ENCODE assay signal across 9 mouse cellular contexts in genomic region chr6:119186658-119187057, GRCm38 (mm10). TPM values are rescaled to one million over a fixed set of nuclear protein-coding genes. Genes with fewer than 3 reads are reported as not detected.
DNase-seq lines count a peak whose midpoint lies in the region; ATAC-seq and TF ChIP-seq lines count a peak whose summit lies in the region.
"Had no signal": no experiment of that assay in that cellular context is flagged by ENCODE, and none has a peak within 500 bp of the region (broad histone marks: within the 10 kb centered on the region; RNA-seq: fewer than 3 reads in every experiment).

No protein-coding gene starts in this region.

- 54% methylated on average over 8 of the region's 8 CpGs for WGBS in heart, postnatal 0 days
- WGBS in forebrain, embryonic 11.5 days: 60% methylated on average over 8 of the region's 8 CpGs

- peaks cover 57% of the 10 kb centered on the region for H3K4me1 ChIP-seq in heart, postnatal 0 days (ENCODE audit: control insufficient read depth, insufficient read depth)
- no peaks in the 10 kb centered on the region for H3K4me1 ChIP-seq in forebrain, embryonic 11.5 days (replicated peaks; ENCODE audit: control insufficient read depth, insufficient read depth, low read length)

- 0 out of 2 replicates have a peak, but pooled peaks have one; percentile 47 for ATAC-seq in heart, postnatal 0 days (ENCODE audit: insufficient read depth, low read depth)
- ATAC-seq in forebrain, embryonic 11.5 days (replicated peaks; ENCODE audit: low FRiP score): no peak

- no peak for DNase-seq in heart, postnatal 0 days (ENCODE audit: low spot score)
- no peak for DNase-seq in heart, postnatal 36 days
- DNase-seq in right cerebral cortex, postnatal 4 days: peak; percentile 26
- DNase-seq in right cerebral cortex, postnatal 25 days: no peak
- DNase-seq in embryo, embryonic 9.5 days (ENCODE audit: extremely low spot score): peak; percentile 9
- peak; percentile 12 to 19 for DNase-seq in thymus, postnatal 36 days
- DNase-seq in forebrain, embryonic 11.5 days (ENCODE audit: low spot score): no peak
- DNase-seq in kidney, adult 18-20 months: no peak

- TF ChIP-seq EP300 in heart, postnatal 0 days (IDR thresholded peaks at IDR 0.05; ENCODE audit: low read depth): no peak

- TF ChIP-seq CTCF in heart, postnatal 0 days (IDR thresholded peaks at IDR 0.05; ENCODE audit: low read depth): peak; percentile 57

- intact Hi-C loops in heart, postnatal 36 days (cut with DNase I): no loop called here

- H3K9ac ChIP-seq in heart, postnatal 0 days (replicated peaks; ENCODE audit: low read depth, low read length): no peak overlapping the region
- no peak overlapping the region for H3K9ac ChIP-seq in forebrain, embryonic 11.5 days (ENCODE audit: low read length)
- H3K9ac ChIP-seq: heart, embryonic 15.5 days had no signal

- H3K4me3 ChIP-seq in heart, postnatal 0 days (ENCODE audit: low read depth, low read length): no peak overlapping the region
- no peak overlapping the region for H3K4me3 ChIP-seq in forebrain, embryonic 11.5 days (ENCODE audit: low read depth, low read length)
- H3K4me3 ChIP-seq: heart, embryonic 15.5 days had no signal

- peaks cover 44% of the 10 kb centered on the region for H3K36me3 ChIP-seq in heart, postnatal 0 days (replicated peaks; ENCODE audit: control insufficient read depth, insufficient read depth, low read length)
- H3K36me3 ChIP-seq in forebrain, embryonic 11.5 days (ENCODE audit: control insufficient read depth, insufficient read depth, low read length): no peaks in the 10 kb centered on the region; the same call in 1 of the 2 replicates

- no peak overlapping the region for H3K4me2 ChIP-seq in heart, postnatal 0 days (ENCODE audit: low read depth, low read length)
- H3K4me2 ChIP-seq in forebrain, embryonic 11.5 days (ENCODE audit: low read depth, low read length, severe bottlenecking): no peak overlapping the region
- H3K4me2 ChIP-seq: heart, embryonic 15.5 days had no signal

- H3K27ac ChIP-seq in heart, postnatal 0 days (ENCODE audit: low read depth): no peak overlapping the region; the same call in 1 of the 2 replicates
- no peak overlapping the region for H3K27ac ChIP-seq in forebrain, embryonic 11.5 days (ENCODE audit: low read depth, low read length)
- H3K27ac ChIP-seq: heart, embryonic 15.5 days had no signal

- H3K9me3 ChIP-seq in heart, postnatal 0 days (replicated peaks; ENCODE audit: control insufficient read depth, low read length): no peaks in the 10 kb centered on the region
- no peaks in the 10 kb centered on the region for H3K9me3 ChIP-seq in forebrain, embryonic 11.5 days (ENCODE audit: control insufficient read depth, low read length)
- H3K9me3 ChIP-seq: heart, embryonic 15.5 days had no signal

- H3K27me3 ChIP-seq in heart, postnatal 0 days (ENCODE audit: control insufficient read depth, insufficient read depth, low read length): no peaks in the 10 kb centered on the region
- no peaks in the 10 kb centered on the region for H3K27me3 ChIP-seq in forebrain, embryonic 11.5 days (ENCODE audit: control insufficient read depth, insufficient read depth, low read length)
- H3K27me3 ChIP-seq: heart, embryonic 15.5 days had no signal

RNA-seq across cellular contexts. Expression of gene Cacna1c, which starts 9.6 kb away (rescaled TPM):
- 120 and 159 TPM in 2 replicates for total RNA-seq in heart, postnatal 0 days (2014; rRNA removed; ENCODE audit: low replicate concordance)
- polyA plus RNA-seq in heart, postnatal 0 days (2015; fragmentation: Nextera tagmentation; extraction: Ambion mirVana): 46.5 and 51.3 TPM in 2 replicates
- total RNA-seq in heart, postnatal 36 days (2021): 100 to 1,000 TPM; 199 to 208 TPM
- polyA plus RNA-seq in forebrain, embryonic 11.5 days (2014; fragmentation: Nextera tagmentation; extraction: Ambion mirVana): 3.4 and 4.8 TPM in 2 replicates

RNA-seq across cellular contexts. Expression of gene Dcp1b, which starts 11.6 kb away (rescaled TPM):
- total RNA-seq in heart, postnatal 0 days (2014; rRNA removed; ENCODE audit: low replicate concordance): 8.8 and 12.4 TPM in 2 replicates
- 9.9 and 11.4 TPM in 2 replicates for polyA plus RNA-seq in heart, postnatal 0 days (2015; fragmentation: Nextera tagmentation; extraction: Ambion mirVana)
- total RNA-seq in heart, postnatal 36 days (2021): 1 to 10 TPM; 2.8 to 3.2 TPM
- 12.1 TPM in 2 replicates for polyA plus RNA-seq in forebrain, embryonic 11.5 days (2014; fragmentation: Nextera tagmentation; extraction: Ambion mirVana)

RNA-seq across cellular contexts. Expression of gene Cacna2d4, which starts 49.7 kb away (rescaled TPM):
- total RNA-seq in heart, postnatal 0 days (2014; rRNA removed; ENCODE audit: low replicate concordance): not detected in 2 replicates
- not detected in 2 replicates for polyA plus RNA-seq in heart, postnatal 0 days (2015; fragmentation: Nextera tagmentation; extraction: Ambion mirVana)
- total RNA-seq in heart, postnatal 36 days (2021): not detected
- 0.05 TPM in 1 of 2 replicates, not detected in the other for polyA plus RNA-seq in forebrain, embryonic 11.5 days (2014; fragmentation: Nextera tagmentation; extraction: Ambion mirVana)
- polyA plus RNA-seq: heart, embryonic 15.5 days had no signal

Comparison
In these comparisons a context has a peak if more than half of its experiments do, and no peak if none do; other contexts are left out.
1. DNase-seq: peak in right cerebral cortex, postnatal 4 days (single experiment), embryo, embryonic 9.5 days (single experiment) and thymus, postnatal 36 days (2 of 2); none in heart, postnatal 0 days (single experiment), heart, postnatal 36 days (0 of 2), right cerebral cortex, postnatal 25 days (single experiment), forebrain, embryonic 11.5 days (single experiment) and kidney, adult 18-20 months (single experiment).